Mouse (Mus musculus): ENCODE measurements around the gene Smarca2.

The Smarca2 gene

DNA sequence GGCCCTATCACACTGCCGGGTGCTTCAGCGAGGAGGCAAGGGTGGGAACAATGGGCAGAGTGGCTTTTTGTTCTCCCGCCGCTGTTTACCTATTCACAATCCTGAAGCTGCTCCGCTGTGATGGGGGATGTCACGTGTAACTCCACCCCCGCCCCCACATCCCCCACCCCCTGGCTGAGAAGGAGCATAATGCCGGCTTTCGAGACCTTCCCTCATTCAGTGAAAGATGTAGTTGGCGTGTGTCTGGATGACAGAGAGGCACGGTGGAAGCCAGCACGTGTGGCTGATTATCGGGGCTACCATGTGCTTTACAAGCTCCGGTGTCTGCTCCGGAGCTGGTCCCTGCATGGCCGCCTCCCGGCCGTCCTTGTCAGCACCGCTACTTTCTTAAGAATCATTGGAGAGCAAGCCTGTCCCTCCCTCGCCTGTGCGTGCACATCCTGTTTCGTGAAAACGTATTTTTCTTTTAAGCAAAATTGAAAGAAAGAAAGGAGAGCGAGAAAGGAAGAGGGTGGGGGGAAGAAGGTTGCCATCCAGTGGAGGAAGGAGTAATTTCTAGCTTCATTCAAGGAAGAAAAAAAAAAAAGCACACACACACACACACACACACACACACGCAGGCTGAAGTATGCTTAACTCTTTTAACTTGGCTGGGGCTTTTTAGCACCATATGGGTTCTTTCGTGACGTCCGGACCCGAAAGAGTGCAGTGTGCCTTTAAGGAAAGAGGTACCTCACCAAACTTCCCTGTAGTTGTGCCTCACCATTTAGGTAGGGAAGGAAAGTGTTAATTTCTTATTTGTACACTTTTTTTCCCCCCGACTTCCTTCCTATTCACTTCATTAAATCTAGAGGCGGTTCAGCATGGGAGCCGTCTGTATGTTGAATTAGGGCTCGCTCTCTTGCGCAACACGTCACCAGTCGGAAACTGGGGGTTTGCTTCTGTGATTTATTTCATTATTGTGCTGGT, 143.0 kb downstream of the Smarca2 start:
- DNase-seq (ENCODE audit: low spot score), result no peak

DNA sequence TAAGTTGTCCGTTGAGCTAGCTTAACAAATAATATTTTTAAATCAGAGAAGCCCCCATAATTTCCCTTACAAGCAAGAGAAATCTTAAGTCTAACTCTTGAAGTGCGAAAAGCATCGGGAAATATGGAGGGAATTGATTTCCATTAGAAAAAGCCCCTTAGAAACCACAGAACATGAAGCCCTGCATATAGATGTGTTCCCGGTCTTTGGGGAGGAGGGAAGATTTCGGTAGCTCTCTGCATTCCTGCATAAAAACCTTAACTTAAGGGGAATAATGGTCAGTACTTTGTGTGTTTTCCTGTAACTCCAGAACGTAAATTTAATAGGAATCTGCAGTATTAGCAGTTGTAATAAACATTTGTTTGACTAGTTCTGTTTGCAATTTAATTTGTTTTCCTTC, 143.8 kb downstream of the Smarca2 start:
- no peak for DNase-seq (ENCODE audit: low spot score)

DNA sequence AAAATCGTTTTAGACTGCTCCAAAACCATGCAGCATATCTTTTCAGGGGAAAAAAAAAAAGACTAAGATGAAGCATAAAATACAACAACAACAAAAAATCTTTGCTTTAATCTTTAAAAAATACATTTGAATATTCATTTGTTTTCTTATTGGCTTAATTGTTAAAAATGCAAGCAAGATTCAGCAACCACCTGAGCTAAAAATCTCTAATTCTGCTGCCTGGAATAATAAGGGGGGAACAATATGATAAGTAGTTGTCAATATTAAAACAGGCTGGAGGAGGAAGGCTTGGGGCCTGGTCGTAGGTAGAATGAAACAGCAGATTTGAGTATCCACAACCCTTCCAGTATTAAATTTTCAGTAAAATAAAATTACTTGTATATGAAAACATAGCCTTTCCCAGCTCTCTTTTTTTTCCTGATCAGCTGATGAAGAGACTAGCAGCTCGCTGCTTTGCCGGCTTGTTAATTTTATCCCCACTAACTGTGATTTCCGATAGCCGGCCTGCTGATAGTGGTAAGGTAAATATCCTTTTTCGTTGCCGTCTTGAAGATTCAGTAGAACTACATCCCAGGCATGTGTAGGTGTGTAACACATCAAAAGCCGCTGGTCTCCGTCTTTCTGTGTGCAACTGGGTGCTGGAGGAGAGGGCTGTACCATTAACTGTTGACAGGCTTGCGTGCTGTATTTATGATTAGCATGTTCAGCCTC, 144.7 kb downstream of the Smarca2 start:
- no peak for DNase-seq (ENCODE audit: low spot score)

DNA sequence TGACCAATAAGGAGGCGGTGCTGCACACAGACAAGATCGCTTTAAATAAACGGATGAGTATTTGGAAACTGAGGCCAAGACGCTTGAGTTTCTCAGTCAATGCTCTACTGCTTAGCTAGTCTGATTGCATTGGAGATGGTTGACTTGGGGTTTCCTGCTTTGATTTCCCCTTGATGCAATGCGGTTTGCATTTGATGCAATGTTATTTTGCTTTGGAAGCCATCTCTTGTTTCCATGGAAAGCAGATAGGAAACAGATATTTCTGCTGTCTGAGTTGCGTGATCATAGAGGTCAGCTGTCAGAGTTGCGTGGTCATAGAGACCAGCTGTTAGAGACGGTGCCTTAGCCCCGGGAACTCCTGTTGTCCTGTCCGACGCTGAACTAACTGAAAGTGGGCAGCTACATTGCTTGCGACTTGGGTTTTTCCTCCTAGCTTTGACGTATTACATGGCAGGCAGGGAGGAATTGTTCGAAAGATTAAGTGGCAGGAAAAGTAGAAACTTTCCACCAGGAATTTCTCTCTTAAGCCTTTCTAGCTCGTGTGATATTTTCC, 147.8 kb downstream of the Smarca2 start:
- DNase-seq (ENCODE audit: low spot score), result no peak

DNA sequence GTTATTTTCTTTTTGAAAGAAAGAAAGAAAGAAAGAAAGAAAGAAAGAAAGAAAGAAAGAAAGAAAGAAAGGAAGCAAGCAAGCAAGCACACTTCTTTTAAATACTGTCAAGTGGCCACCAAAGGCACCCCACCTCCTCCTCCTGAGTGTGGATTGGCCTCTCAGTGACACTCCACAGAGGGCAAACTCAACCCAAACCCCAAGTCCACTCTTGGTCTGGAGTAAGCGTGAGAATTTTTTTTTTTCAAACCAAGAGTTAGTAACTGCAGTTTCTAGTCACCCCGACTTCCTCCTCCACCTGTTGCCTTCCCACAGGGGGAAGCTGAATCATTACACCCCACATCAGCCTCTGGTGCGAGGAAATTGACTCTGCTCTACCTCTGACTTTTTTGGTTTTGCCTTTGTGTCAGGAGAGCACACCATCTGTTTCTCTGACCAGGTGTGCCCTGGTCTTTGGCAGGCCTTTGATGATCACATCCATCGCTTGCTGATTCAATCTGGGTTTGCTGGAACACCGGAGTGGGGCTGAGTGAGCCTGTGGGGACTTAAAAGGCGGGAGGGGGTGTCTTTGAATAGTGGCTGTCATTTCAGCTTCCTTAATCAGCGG, 148.5 kb downstream of the Smarca2 start:
- DNase-seq (ENCODE audit: low spot score), result no peak

DNA sequence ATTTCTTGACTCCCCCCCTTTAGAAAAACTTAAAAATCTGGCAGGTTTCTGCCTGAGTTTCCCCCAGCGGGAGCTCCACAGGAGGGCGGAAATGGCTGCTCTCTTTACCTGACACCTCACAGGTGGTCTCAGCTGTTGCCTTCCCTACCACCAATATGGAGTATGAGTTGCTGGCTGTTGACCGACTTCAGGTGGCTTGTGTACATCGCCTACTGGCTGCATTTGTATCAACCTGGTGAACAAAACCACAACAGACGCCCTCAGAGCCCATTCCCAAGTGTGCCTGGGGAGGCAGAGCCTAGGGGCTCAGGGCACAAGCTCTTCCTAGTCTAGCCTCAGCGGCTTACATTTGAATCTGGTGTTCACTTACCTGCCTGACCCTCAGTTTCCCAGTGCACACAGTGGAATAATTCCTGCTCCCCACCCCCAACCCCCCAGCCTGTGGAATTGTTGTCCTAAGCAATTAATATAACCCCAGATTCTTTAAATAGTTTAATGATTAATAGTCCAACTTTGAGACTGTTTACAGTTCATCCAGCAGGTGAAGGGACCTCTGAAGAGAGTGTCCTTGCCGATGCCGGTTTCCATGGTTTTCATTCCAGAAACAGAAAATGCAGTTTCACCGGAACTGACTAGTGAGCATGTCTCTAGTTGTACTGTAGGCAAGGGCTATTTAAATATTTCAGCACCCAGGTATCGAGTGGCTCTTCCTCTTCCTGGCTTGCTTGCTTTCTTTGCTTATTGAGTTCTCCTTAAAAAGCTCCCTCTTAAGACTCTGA, 149.4 kb downstream of the Smarca2 start:
- no peak for DNase-seq (ENCODE audit: low spot score)

DNA sequence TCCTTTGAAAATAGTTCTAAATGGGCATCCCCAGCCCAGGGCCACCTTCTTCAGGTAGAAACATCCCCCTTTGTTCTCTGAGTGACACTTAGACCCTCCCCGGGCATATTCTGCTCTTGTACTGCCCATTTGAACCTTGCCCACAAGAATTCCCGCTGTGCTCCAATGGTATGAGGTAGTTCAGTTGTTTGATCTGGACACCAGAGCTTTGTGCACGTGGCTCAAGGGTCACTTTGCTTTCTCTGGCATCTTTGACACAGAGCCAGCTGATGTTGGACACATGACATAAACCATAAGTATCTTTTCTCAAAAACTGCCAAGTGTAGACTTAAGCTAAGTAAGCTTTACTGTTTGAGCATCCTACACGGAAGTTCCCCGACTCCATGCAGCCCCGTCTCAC, 151.1 kb downstream of the Smarca2 start:
- no peak for DNase-seq (ENCODE audit: low spot score)

DNA sequence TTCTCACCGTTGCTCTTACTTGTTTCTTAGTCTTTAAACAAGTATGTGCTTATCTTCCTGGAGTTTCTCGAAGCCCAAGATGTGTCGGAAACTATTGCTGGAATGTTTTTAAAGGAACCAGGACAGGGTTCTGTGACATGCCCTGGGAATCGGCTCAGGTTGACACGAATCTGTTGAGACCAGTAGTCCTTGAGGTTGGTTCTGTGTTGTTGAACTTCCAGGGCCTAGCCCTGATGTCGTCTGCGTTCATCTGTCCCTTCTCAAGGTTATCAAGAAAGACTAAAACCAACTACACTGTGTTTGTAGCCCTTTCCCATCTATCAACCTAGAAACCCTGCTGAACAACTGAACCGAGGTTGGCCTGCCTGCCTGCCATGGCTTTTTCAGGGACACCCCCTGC, 151.5 kb downstream of the Smarca2 start:
- no peak for DNase-seq (ENCODE audit: low spot score)

DNA sequence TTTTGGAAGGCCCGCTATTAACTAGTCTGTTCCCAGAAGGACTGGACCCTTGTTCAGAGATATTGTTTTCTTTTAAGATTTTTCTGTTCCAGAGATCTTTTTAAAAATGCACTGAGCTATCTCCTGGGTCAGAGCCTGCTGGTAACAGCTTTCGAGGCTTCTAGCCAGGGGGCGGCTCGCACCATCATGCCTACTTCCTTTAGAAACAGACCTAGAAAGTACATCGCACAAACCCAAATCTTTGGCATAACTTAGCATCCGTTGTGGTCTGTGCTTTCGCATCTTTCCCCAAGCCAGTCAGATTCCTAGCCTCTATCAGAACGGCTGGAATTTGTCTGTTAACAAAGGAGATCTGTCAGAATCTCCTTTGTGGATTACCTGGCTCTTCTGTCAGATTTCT, 153.3 kb downstream of the Smarca2 start:
- no peak for DNase-seq (ENCODE audit: low spot score)

DNA sequence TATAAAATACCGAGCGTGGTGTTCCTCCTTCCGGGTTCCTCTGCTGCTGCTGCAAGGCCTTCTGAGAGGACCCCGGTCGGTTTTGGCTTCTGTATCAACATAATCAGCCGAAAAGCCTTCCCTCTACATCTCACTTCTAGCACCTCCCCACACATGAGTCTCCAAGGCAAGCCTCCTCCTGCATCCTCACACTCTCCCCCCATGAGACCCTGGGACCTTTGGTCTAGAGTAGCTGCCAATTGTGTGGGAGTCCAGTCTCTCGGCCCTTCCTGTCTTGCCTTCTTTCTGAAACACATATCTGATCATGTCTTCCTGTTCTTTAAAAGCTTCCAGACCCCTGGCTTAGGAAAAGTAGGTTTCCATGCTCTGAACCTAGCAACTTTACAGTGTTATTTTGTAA, 153.8 kb downstream of the Smarca2 start:
- no peak for DNase-seq (ENCODE audit: low spot score)

DNA sequence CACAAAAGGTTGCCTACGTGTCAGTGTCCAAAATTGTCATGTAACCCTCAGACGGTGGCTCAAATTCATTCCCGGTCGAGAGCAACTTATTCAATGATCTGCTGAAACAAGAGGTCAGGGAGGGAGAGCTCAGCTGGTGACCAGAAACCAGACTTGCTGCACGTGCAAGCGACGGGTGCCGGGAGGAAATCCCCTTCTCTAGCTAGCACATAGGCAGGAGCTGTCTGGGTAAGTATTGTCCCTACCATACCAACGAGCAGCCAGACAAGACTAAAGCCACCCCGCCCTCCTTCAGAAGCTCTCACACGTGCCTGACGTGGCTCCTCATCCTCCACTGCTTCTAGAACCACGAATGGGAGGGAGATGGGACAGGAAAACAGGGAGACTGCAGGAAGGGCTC, 154.4 kb downstream of the Smarca2 start:
- DNase-seq (ENCODE audit: low spot score), result no peak

DNA sequence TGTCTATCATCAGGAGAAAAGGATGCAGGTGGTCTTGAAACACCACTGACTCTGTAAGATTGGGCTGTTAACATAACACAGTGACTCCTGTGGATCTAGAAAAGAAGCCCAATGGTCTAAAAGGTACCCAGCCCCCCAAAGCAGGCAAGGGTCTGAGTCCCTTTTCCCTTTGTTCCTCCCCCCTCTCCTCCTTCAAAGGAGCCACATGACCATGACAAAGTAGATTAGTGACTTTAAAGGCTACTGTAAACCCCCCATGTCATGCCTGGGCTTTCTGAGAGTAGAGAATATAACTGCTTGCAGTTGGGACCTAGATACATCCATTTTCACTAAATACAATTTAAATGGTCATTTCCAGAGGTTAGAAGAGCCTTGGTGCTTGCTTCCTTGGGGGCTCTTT, 156.4 kb downstream of the Smarca2 start:
- DNase-seq (ENCODE audit: low spot score), result no peak

DNA sequence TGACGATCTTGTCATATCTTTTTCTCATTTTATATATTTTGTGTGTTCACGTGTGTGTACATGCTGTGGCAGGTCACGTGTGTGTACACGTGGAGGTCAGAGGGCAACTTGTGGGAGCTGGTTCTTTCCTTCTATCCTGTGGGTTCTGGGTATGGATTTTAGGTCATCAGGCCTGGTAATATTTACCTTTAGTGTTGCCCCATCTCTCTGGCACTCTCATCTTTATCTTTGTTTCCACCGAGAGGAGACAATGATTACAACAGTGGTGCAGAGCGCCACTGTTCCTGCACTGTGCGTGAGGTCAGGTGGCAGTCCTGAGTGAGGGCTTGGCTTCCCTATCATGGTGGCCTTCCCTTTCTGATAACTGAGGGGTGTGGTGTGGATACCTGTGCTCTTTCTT, 160.6 kb downstream of the Smarca2 start:
- no peak for DNase-seq (ENCODE audit: low spot score)

DNA sequence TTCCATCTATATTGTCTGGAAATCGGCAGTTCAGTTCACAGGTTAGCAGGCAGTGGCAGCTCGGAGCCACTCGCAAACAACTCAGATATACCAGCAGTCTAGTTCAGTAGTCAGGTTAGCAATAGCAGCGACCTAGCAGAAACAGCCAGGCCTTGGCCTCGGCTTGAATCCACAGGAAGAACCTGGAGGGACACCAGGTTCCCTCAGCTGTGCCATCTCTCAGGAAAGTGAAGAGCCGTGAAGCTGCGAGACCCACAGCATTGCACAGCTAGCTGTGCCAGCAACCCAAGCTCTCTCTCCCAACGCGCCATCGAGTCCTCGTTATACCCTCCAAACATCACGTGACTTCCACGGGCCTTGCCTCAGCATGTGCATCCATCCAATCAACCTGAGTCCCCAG, 162.6 kb downstream of the Smarca2 start:
- no peak for DNase-seq (ENCODE audit: low spot score)

DNA sequence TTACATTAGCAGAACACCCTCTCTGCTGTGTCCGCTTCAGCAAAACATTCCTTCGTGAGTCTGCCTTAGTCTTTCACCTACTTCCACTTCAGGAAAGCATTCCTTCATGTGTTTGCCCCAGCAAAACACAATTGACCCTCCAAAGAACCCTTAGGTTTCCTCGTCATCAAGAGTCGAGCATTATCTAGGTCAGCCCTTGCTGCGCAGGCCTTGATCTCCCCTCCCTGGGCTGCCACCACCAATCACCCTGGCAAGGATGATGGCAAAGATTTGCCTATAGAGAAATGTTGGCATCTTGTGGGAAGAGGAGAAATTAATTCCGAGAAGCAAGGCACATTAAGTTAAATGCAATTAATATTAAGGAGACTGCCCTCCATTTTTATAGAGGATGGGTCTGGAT, 163.1 kb downstream of the Smarca2 start:
- no peak for DNase-seq (ENCODE audit: low spot score)

DNA sequence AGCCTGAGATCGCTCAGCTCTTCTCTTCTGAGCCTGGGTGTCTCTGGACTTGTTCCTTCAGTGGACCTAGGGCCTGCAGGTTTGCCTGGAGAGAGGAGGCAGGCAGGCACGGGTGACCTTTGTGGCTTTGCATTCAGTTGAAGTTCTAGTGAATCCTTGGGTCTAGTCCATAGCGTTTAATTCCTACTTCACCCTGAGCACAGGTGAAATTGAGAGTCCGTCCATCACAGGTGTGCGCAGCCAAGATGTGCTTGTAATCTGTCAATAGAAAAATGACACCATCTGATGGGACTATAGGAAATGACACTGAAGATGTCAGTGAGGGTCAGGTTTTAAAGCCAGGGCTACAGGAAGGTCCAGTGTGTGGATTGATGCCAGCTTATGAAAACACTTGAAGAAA, 164.0 kb downstream of the Smarca2 start:
- no peak for DNase-seq (ENCODE audit: low spot score)

DNA sequence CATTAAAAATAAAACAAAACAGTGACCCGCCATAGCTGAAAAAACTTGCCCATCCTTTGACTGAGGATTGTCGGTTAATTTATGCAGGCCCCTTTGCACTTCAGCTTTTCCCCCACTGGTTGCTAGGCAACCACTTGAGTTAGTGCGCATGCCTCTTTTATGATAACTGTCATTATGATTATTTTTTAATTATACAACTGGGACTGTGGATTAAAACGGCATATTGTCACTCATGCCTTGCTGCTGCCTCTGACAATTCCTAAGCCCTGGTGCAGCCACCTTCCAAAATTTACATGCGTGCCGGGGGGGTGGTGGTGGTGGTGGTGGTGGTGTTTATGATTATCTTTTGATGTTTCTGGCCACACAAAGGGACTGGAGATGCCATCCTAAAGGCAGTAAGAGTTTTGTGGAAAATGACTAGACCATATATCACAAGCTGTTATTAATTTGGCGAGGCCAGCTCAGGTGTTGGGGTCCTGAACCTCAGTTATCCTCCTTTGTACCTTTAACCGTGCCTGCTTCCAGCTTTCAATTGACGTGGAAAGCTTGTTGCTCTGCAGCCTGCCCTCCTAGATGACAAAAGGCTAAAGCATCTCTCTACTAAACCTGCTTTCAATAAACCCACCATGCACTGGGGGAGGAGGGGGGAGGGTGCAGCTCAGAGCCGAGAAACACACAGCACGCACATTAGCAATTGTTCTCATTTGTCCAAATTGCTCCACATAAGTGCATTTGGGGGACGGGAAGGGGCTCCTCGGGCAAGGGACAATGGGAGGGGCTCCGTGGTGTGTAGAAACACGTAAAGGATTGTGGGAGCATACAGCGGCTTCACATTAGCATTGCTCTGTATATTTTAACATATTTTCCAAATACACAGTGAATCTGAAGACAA, 165.0 kb downstream of the Smarca2 start:
- no peak for DNase-seq (ENCODE audit: low spot score)

DNA sequence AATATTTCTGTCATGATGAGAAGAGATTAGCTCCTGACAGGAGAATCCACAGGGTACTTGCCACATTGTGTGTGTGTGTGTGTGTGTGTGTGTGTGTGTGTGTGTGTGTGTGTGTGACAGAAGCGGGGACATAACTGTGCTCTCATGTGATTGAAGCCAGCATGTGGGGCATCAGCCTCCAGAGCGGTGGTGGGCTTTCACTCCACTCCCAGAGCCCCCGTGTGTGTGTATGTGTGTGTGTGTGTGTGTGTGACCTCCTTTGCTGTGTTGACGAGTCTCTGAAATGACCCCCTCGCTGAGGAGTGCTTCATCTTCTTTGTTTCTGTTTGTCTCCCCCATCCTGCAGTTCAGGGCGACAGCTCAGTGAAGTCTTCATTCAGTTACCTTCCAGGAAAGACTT, 165.7 kb downstream of the Smarca2 start:
- DNase-seq (ENCODE audit: low spot score), result no peak

DNA sequence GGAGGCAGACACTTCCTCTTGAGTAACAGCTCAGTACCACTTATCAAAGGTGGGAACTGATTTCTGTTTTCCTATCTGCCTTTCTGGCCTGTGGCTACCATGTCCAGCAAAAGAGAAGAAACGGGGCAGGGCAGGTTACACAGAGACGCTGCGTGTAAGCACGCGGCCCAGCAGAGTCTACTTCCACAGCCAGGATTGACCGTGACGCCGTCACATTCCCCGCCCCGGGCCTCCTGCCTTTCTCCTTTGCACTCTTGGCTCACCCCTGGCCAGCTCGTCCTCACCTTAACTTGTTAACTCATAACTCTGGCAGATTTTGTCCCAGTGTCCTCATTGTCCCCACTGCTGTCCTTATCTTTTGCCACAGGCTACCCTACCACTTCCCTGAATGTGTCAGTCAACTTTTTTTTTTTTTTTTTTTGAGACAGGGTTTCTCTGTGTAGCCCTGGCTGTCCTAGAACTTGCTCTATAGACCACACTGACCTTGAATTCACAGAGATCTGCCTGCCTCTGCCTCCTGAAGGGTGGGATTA, 167.3 kb downstream of the Smarca2 start:
- no peak for DNase-seq (ENCODE audit: low spot score)
